Comparison of ENCODE assay signal across 19 mouse cellular contexts in genomic region chr9:45919895-45920294, GRCm38 (mm10). TPM values are rescaled to one million over a fixed set of nuclear protein-coding genes. Genes with fewer than 3 reads are reported as not detected.
DNase-seq lines count a peak whose midpoint lies in the region; ATAC-seq and TF ChIP-seq lines count a peak whose summit lies in the region.
"Had no signal": no experiment of that assay in that cellular context is flagged by ENCODE, and none has a peak within 500 bp of the region (broad histone marks: within the 10 kb centered on the region; RNA-seq: fewer than 3 reads in every experiment).

No protein-coding gene starts in this region.

- TF ChIP-seq EP300 in lung, postnatal 0 days (IDR thresholded peaks at IDR 0.05): no peak

- H3K27ac ChIP-seq in heart, embryonic 13.5 days (replicated peaks): 0 out of 2 replicates have a peak overlapping the region, but pooled peaks have one; percentile 42
- peak overlapping the region; percentile 52; the same call in 1 of the 2 replicates for H3K27ac ChIP-seq in lung, postnatal 0 days (ENCODE audit: low read length)
- H3K27ac ChIP-seq in brown adipose tissue, adult 24 weeks (replicated peaks; ENCODE audit: low read depth, low read length): peak overlapping the region; percentile 68
- H3K27ac ChIP-seq: embryonic facial prominence, embryonic 12.5 days; forebrain, embryonic 10.5 days; limb, embryonic 15.5 days; macrophage; midbrain, embryonic 15.5 days had no signal

- TF ChIP-seq CTCF in lung, postnatal 0 days (IDR thresholded peaks at IDR 0.05): no peak

- H3K27me3 ChIP-seq in heart, embryonic 13.5 days (replicated peaks): no peaks in the 10 kb centered on the region
- H3K27me3 ChIP-seq in lung, postnatal 0 days (replicated peaks; ENCODE audit: insufficient read depth, low read length): no peaks in the 10 kb centered on the region
- H3K27me3 ChIP-seq: embryonic facial prominence, embryonic 12.5 days; limb, embryonic 15.5 days; midbrain, embryonic 15.5 days had no signal

- no peak for DNase-seq in heart, adult 9 months (ENCODE audit: low spot score in 2 of 2)
- DNase-seq in lung, postnatal 0 days (ENCODE audit: low spot score): peak; percentile 60
- no peak for DNase-seq in lung, postnatal 25 days (ENCODE audit: low spot score)
- peak; percentile 51 to 63 for DNase-seq in lung, postnatal 4 days
- DNase-seq in layer of hippocampus, adult 8-10 months (ENCODE audit: low spot score in 2 of 2): no peak
- DNase-seq in cerebellum, adult 9-11 months: no peak
- DNase-seq: adrenal gland, postnatal 14 days; B cell, adult 2 months; cerebellum, postnatal 25 days; heart, postnatal 4 days; spleen, adult 18-20 months had no signal

- no peak overlapping the region for H3K4me2 ChIP-seq in heart, embryonic 13.5 days
- no peak overlapping the region for H3K4me2 ChIP-seq in lung, postnatal 0 days (replicated peaks; ENCODE audit: low read depth, low read length)
- H3K4me2 ChIP-seq: embryonic facial prominence, embryonic 12.5 days; limb, embryonic 15.5 days; midbrain, embryonic 15.5 days had no signal

- H3K9ac ChIP-seq in heart, embryonic 13.5 days: no peak overlapping the region
- H3K9ac ChIP-seq in lung, postnatal 0 days (replicated peaks; ENCODE audit: low read depth): no peak overlapping the region
- H3K9ac ChIP-seq: embryonic facial prominence, embryonic 12.5 days; limb, embryonic 15.5 days; midbrain, embryonic 15.5 days had no signal

- H3K9me3 ChIP-seq in heart, embryonic 13.5 days: no peaks in the 10 kb centered on the region
- no peaks in the 10 kb centered on the region for H3K9me3 ChIP-seq in lung, postnatal 0 days (ENCODE audit: low read length)
- H3K9me3 ChIP-seq: embryonic facial prominence, embryonic 12.5 days; forebrain, embryonic 10.5 days; limb, embryonic 15.5 days; midbrain, embryonic 15.5 days had no signal

- no peak overlapping the region for H3K4me3 ChIP-seq in heart, embryonic 13.5 days
- no peak overlapping the region for H3K4me3 ChIP-seq in lung, postnatal 0 days (ENCODE audit: low read depth, low read length)
- no peak overlapping the region for H3K4me3 ChIP-seq in brown adipose tissue, adult 24 weeks (ENCODE audit: insufficient read depth, low read depth, low read length)
- H3K4me3 ChIP-seq: embryonic facial prominence, embryonic 12.5 days; forebrain, embryonic 10.5 days; limb, embryonic 15.5 days; midbrain, embryonic 15.5 days had no signal

- H3K36me3 ChIP-seq in heart, embryonic 13.5 days: peaks cover 91% of the 10 kb centered on the region
- peaks cover 53% of the 10 kb centered on the region for H3K36me3 ChIP-seq in lung, postnatal 0 days (ENCODE audit: insufficient read depth, low read length)

- ATAC-seq in heart, embryonic 13.5 days (ENCODE audit: extremely low read depth, insufficient number of reproducible peaks, low FRiP score, low TSS enrichment): no peak
- ATAC-seq in lung, postnatal 0 days: peak; percentile 39
- ATAC-seq: midbrain, embryonic 15.5 days had no signal

- WGBS in heart, embryonic 13.5 days: 33% methylated on average over 1 of the region's 1 CpGs
- WGBS in lung, postnatal 0 days: 40% methylated on average over 1 of the region's 1 CpGs

- H3K4me1 ChIP-seq in heart, embryonic 13.5 days: no peaks in the 10 kb centered on the region
- peaks cover 5% of the 10 kb centered on the region; the same call in 1 of the 2 replicates for H3K4me1 ChIP-seq in lung, postnatal 0 days (ENCODE audit: insufficient read depth, low read depth, low read length)
- H3K4me1 ChIP-seq in brown adipose tissue, adult 24 weeks (ENCODE audit: control insufficient read depth, insufficient read depth, insufficient read length, low read length): peaks cover 6% of the 10 kb centered on the region; the same call in 1 of the 2 replicates
- H3K4me1 ChIP-seq: embryonic facial prominence, embryonic 12.5 days; forebrain, embryonic 10.5 days; midbrain, embryonic 15.5 days had no signal

RNA-seq across cellular contexts. Expression of gene Rnf214, which starts 13.2 kb away (rescaled TPM):
- polyA plus RNA-seq in heart, embryonic 13.5 days (2015; fragmentation: Nextera tagmentation; extraction: Ambion mirVana): 40.0 and 40.7 TPM in 2 replicates
- 29.5 and 32.3 TPM in 2 replicates for polyA plus RNA-seq in lung, postnatal 0 days (2015; fragmentation: Nextera tagmentation; extraction: Ambion mirVana)
- polyA plus RNA-seq in brown adipose tissue, adult 24 weeks (2012; ENCODE audit: insufficient read depth, insufficient read length, missing spikeins): 20.6 and 23.0 TPM in 2 replicates
- total RNA-seq in layer of hippocampus, adult 8-10 months (2022): 10 to 100 TPM; 67.3 to 79.6 (median 72.2) TPM

RNA-seq across cellular contexts. Expression of gene Pcsk7, which starts 13.6 kb away (rescaled TPM):
- 16.4 TPM in 2 replicates for polyA plus RNA-seq in heart, embryonic 13.5 days (2015; fragmentation: Nextera tagmentation; extraction: Ambion mirVana)
- 21.1 and 22.3 TPM in 2 replicates for polyA plus RNA-seq in lung, postnatal 0 days (2015; fragmentation: Nextera tagmentation; extraction: Ambion mirVana)
- polyA plus RNA-seq in brown adipose tissue, adult 24 weeks (2012; ENCODE audit: insufficient read depth, insufficient read length, missing spikeins): 9.5 and 11.6 TPM in 2 replicates
- total RNA-seq in layer of hippocampus, adult 8-10 months (2022): 10 to 100 TPM; 23.8 to 33.7 (median 26.2) TPM

RNA-seq across cellular contexts. Expression of gene Tagln, which starts 16.0 kb away (rescaled TPM):
- 151 and 203 TPM in 2 replicates for polyA plus RNA-seq in heart, embryonic 13.5 days (2015; fragmentation: Nextera tagmentation; extraction: Ambion mirVana)
- polyA plus RNA-seq in lung, postnatal 0 days (2015; fragmentation: Nextera tagmentation; extraction: Ambion mirVana): 153 and 184 TPM in 2 replicates
- polyA plus RNA-seq in brown adipose tissue, adult 24 weeks (2012; ENCODE audit: insufficient read depth, insufficient read length, missing spikeins): 17.2 and 26.0 TPM in 2 replicates
- total RNA-seq in layer of hippocampus, adult 8-10 months (2022): 10 to 100 TPM in 2 of 4 experiments, 1 to 10 TPM in 2; 4.2 to 16.3 (median 8.8) TPM
- total RNA-seq: granulocyte monocyte progenitor cell, adult 5-6 weeks had no signal

RNA-seq across cellular contexts. Expression of gene Sidt2, which starts 35.2 kb away (rescaled TPM):
- polyA plus RNA-seq in heart, embryonic 13.5 days (2015; fragmentation: Nextera tagmentation; extraction: Ambion mirVana): 35.5 and 36.3 TPM in 2 replicates
- 55.4 and 58.7 TPM in 2 replicates for polyA plus RNA-seq in lung, postnatal 0 days (2015; fragmentation: Nextera tagmentation; extraction: Ambion mirVana)
- polyA plus RNA-seq in brown adipose tissue, adult 24 weeks (2012; ENCODE audit: insufficient read depth, insufficient read length, missing spikeins): 19.6 and 42.1 TPM in 2 replicates
- total RNA-seq in layer of hippocampus, adult 8-10 months (2022): 10 to 100 TPM; 67.6 to 81.0 (median 74.0) TPM

Comparison
In these comparisons a context has a peak if more than half of its experiments do, and no peak if none do; other contexts are left out.
1. DNase-seq: peak in lung, postnatal 0 days (single experiment) and lung, postnatal 4 days (2 of 2); none in heart, adult 9 months (0 of 2), lung, postnatal 25 days (single experiment), layer of hippocampus, adult 8-10 months (0 of 2) and cerebellum, adult 9-11 months (single experiment).
2. Peak in every context shown above with its lines, with median percentiles within 50 percentile points of each other: H3K27ac ChIP-seq.